Mouse (Mus musculus) neural tube, embryonic 14.5 days (tissue): ENCODE measurements at regions not wholly inside any gene's neighbourhood (a gene's known extent, or its start where the extent isn't known, plus 50 kb on each side); places are given as distances from the start of the nearest gene placed in this dataset.

Experiments used
- ATAC-seq: fragments of 200-750 bp; cut with Nextera tagmentation; 2 replicates; pipeline ENCODE4 v1.8.0; 2017; ENCODE audit warnings: low read depth, mild to moderate bottlenecking, moderate TSS enrichment, moderate library complexity
- H3K27ac ChIP-seq: fragments of 300-500 bp; sonication (generic); 2 replicates; pipeline ENCODE4 v1.5.1; 2014; ENCODE audit warnings: low read depth, mild to moderate bottlenecking, control low read depth, low read length, moderate library complexity, mixed read lengths
- H3K27me3 ChIP-seq: fragments of 300-500 bp; sonication (generic); 2 replicates; pipeline ENCODE4 v1.6.1; 2014; ENCODE audit warnings: low read length; ENCODE audit not compliant: control insufficient read depth, insufficient read depth
- H3K36me3 ChIP-seq: fragments of 300-500 bp; sonication (generic); 2 replicates; pipeline ENCODE4 v1.6.1; 2014; ENCODE audit warnings: low read length, mixed read lengths; ENCODE audit not compliant: control insufficient read depth, insufficient read depth
- H3K4me1 ChIP-seq: fragments of 300-500 bp; sonication (generic); 2 replicates; pipeline ENCODE4 v1.6.1; 2014; ENCODE audit warnings: low read length; ENCODE audit not compliant: control insufficient read depth, insufficient read depth
- H3K4me2 ChIP-seq: fragments of 300-500 bp; sonication (generic); 2 replicates; pipeline ENCODE4 v1.6.1; 2014; ENCODE audit warnings: mild to moderate bottlenecking, low read depth, low read length, control low read depth
- H3K4me3 ChIP-seq: fragments of 300-500 bp; sonication (generic); 2 replicates; pipeline ENCODE4 v1.5.1; 2014; ENCODE audit warnings: low read depth, low read length, control low read depth, mixed read lengths
- H3K9ac ChIP-seq: fragments of 300-500 bp; sonication (generic); replicated peaks from 2 replicates; pipeline ENCODE4 v1.6.1; 2014; ENCODE audit warnings: low read depth, mild to moderate bottlenecking, control low read depth, low read length, mixed read lengths
- H3K9me3 ChIP-seq: fragments of 300-500 bp; sonication (generic); 2 replicates; pipeline ENCODE4 v1.6.1; 2016; ENCODE audit warnings: low read length; ENCODE audit not compliant: control insufficient read depth
- WGBS: fragments of 180-500 bp; shearing (Covaris S2); extraction: QIAGEN DNeasy Blood & Tissue Kit; methylation state at CpG from one replicate; pipeline ENCODE4 v1.1.7; 2014; 5-methylcytosine and 5-hydroxymethylcytosine counted together

- H3K27me3 ChIP-seq: no peaks in the 10 kb centered on the region
- no peak overlapping the region for H3K27ac ChIP-seq
- no peak for ATAC-seq
- no peaks in the 10 kb centered on the region for H3K4me1 ChIP-seq
- WGBS: 34% methylated on average over 4 of the region's 4 CpGs
- H3K4me3 ChIP-seq: no peak overlapping the region
- H3K36me3 ChIP-seq: no peaks in the 10 kb centered on the region
- no peak overlapping the region for H3K9ac ChIP-seq
- H3K9me3 ChIP-seq: no peaks in the 10 kb centered on the region
- no peak overlapping the region for H3K4me2 ChIP-seq
These were observed 298.8 kb downstream of the Foxa2 start for GRCm38 (mm10) chr2:147748006-147748405.

- Histone ChIP-seq H3K4me2 (no peak overlapping the region), H3K4me1 (no peaks in the 10 kb centered on the region), H3K4me3 (no peak overlapping the region), H3K27ac (no peak overlapping the region), H3K36me3 (no peaks in the 10 kb centered on the region), H3K27me3 (no peaks in the 10 kb centered on the region), H3K9ac (no peak overlapping the region), H3K9me3 (no peaks in the 10 kb centered on the region)
- no peak for ATAC-seq
- 81% methylated on average over 2 of the region's 2 CpGs for WGBS
These were observed 302.9 kb downstream of the Foxa2 start for GRCm38 (mm10) chr2:147743908-147744307.

GRCm38 (mm10) chr2:147738307-147738872, 308.4 kb downstream of the Foxa2 start:
- no peaks in the 10 kb centered on the region for H3K36me3 ChIP-seq
- peak; percentile 63 for ATAC-seq
- H3K9ac ChIP-seq: no peak overlapping the region
- WGBS: 41% methylated on average over 10 of the region's 10 CpGs
- no peak overlapping the region for H3K4me3 ChIP-seq
- no peaks in the 10 kb centered on the region for H3K4me1 ChIP-seq
- no peaks in the 10 kb centered on the region for H3K9me3 ChIP-seq
- no peak overlapping the region for H3K4me2 ChIP-seq
- no peak overlapping the region for H3K27ac ChIP-seq
- no peaks in the 10 kb centered on the region for H3K27me3 ChIP-seq

- WGBS: 75% methylated on average over 4 of the region's 4 CpGs
- H3K27ac ChIP-seq: no peak overlapping the region
- no peaks in the 10 kb centered on the region for H3K36me3 ChIP-seq
- H3K9ac ChIP-seq: no peak overlapping the region
- no peaks in the 10 kb centered on the region for H3K27me3 ChIP-seq
- H3K4me3 ChIP-seq: no peak overlapping the region
- ATAC-seq: no peak
- H3K4me1 ChIP-seq: no peaks in the 10 kb centered on the region
- H3K9me3 ChIP-seq: no peaks in the 10 kb centered on the region
- no peak overlapping the region for H3K4me2 ChIP-seq
These were observed 319.4 kb downstream of the Foxa2 start for GRCm38 (mm10) chr2:147727396-147727795.

GRCm38 (mm10) chr2:147718936-147719335, 327.8 kb downstream of the Foxa2 start:
- Histone ChIP-seq H3K4me3 (no peak overlapping the region), H3K9ac (no peak overlapping the region), H3K4me1 (no peaks in the 10 kb centered on the region), H3K27ac (no peak overlapping the region), H3K9me3 (no peaks in the 10 kb centered on the region), H3K4me2 (no peak overlapping the region), H3K27me3 (no peaks in the 10 kb centered on the region), H3K36me3 (no peaks in the 10 kb centered on the region)
- WGBS: 89% methylated on average over 3 of the region's 3 CpGs
- no peak for ATAC-seq

GRCm38 (mm10) chr2:147717484-147717947, 329.3 kb downstream of the Foxa2 start:
- 79% methylated on average over 12 of the region's 12 CpGs for WGBS
- ATAC-seq: no peak

GRCm38 (mm10) chr2:147715791-147716190, 331.0 kb downstream of the Foxa2 start:
- no peak for ATAC-seq
- Histone ChIP-seq H3K9me3 (no peaks in the 10 kb centered on the region), H3K27me3 (no peaks in the 10 kb centered on the region), H3K36me3 (no peaks in the 10 kb centered on the region), H3K27ac (no peak overlapping the region), H3K4me2 (no peak overlapping the region), H3K4me1 (no peaks in the 10 kb centered on the region), H3K9ac (no peak overlapping the region), H3K4me3 (no peak overlapping the region)
- WGBS: 89% methylated on average over 5 of the region's 5 CpGs

More at GRCm38 (mm10) chr2:147717484-147717947, 329.3 kb downstream of the Foxa2 start:
- Histone ChIP-seq H3K9me3 (no peaks in the 10 kb centered on the region), H3K9ac (no peak overlapping the region), H3K4me1 (no peaks in the 10 kb centered on the region), H3K4me2 (no peak overlapping the region), H3K36me3 (no peaks in the 10 kb centered on the region), H3K4me3 (no peak overlapping the region), H3K27me3 (no peaks in the 10 kb centered on the region), H3K27ac (no peak overlapping the region)

- 64% methylated on average over 8 of the region's 8 CpGs for WGBS
- H3K27ac ChIP-seq: no peak overlapping the region
- no peak overlapping the region for H3K4me2 ChIP-seq
- H3K4me3 ChIP-seq: no peak overlapping the region
- no peaks in the 10 kb centered on the region for H3K9me3 ChIP-seq
- no peaks in the 10 kb centered on the region for H3K27me3 ChIP-seq
- ATAC-seq: no peak
- H3K4me1 ChIP-seq: no peaks in the 10 kb centered on the region
- H3K36me3 ChIP-seq: no peaks in the 10 kb centered on the region
- H3K9ac ChIP-seq: no peak overlapping the region
These were observed 336.0 kb downstream of the Foxa2 start for GRCm38 (mm10) chr2:147710593-147711265.

- no peak overlapping the region for H3K4me3 ChIP-seq
- H3K4me1 ChIP-seq: no peaks in the 10 kb centered on the region
- no peak overlapping the region for H3K27ac ChIP-seq
- no peaks in the 10 kb centered on the region for H3K36me3 ChIP-seq
- H3K4me2 ChIP-seq: no peak overlapping the region
- H3K9ac ChIP-seq: no peak overlapping the region
- H3K9me3 ChIP-seq: no peaks in the 10 kb centered on the region
- no peak for ATAC-seq
- no peaks in the 10 kb centered on the region for H3K27me3 ChIP-seq
These were observed 337.0 kb downstream of the Foxa2 start for GRCm38 (mm10) chr2:147709799-147710198.
